14 mouse cellular contexts compared by ENCODE assay signal in genomic region chr14:25174402-25174801, GRCm38 (mm10).
DNase-seq lines count a peak whose midpoint lies in the region; ATAC-seq and TF ChIP-seq lines count a peak whose summit lies in the region.
"Had no signal": no experiment of that assay in that cellular context is flagged by ENCODE, and none has a peak within 500 bp of the region (broad histone marks: within the 10 kb centered on the region; RNA-seq: fewer than 3 reads in every experiment).

No protein-coding gene starts in this region.

- no peak for TF ChIP-seq CTCF in gastrocnemius, adult 2 months (IDR thresholded peaks at IDR 0.05)

- 0 out of 2 replicates have a peak, but pooled peaks cover 3% of the 10 kb centered on the region for H3K27me3 ChIP-seq in limb, embryonic 12.5 days
- no peaks in the 10 kb centered on the region for H3K27me3 ChIP-seq in midbrain, embryonic 11.5 days (ENCODE audit: control insufficient read depth, insufficient read depth, low read length)
- H3K27me3 ChIP-seq: neural tube, embryonic 12.5 days had no signal

- H3K36me3 ChIP-seq in limb, embryonic 12.5 days = no peaks in the 10 kb centered on the region
- no peaks in the 10 kb centered on the region for H3K36me3 ChIP-seq in midbrain, embryonic 11.5 days (ENCODE audit: control insufficient read depth, insufficient read depth, low read length)
- H3K36me3 ChIP-seq: neural tube, embryonic 12.5 days had no signal

- peak; percentile 86 for ATAC-seq in limb, embryonic 12.5 days (ENCODE audit: insufficient number of reproducible peaks, insufficient read depth, low FRiP score, low TSS enrichment, low read depth)
- no peak for ATAC-seq in granulocyte monocyte progenitor cell, adult 5-6 weeks (replicated peaks; ENCODE audit: poor library complexity, severe bottlenecking)
- no peak for ATAC-seq in midbrain, embryonic 11.5 days (ENCODE audit: low FRiP score)
- ATAC-seq: forebrain, postnatal 0 days; liver, postnatal 0 days had no signal

- 28% methylated on average over 2 of the region's 2 CpGs for WGBS in limb, embryonic 12.5 days
- 43% methylated on average over 2 of the region's 2 CpGs for WGBS in midbrain, embryonic 11.5 days

- no peaks in the 10 kb centered on the region for H3K9me3 ChIP-seq in limb, embryonic 12.5 days
- no peaks in the 10 kb centered on the region for H3K9me3 ChIP-seq in midbrain, embryonic 11.5 days (ENCODE audit: control insufficient read depth, low read length)
- H3K9me3 ChIP-seq: neural tube, embryonic 12.5 days had no signal

- peaks cover 35% of the 10 kb centered on the region for H3K4me1 ChIP-seq in limb, embryonic 12.5 days (replicated peaks)
- H3K4me1 ChIP-seq in midbrain, embryonic 11.5 days (ENCODE audit: control insufficient read depth, insufficient read depth, low read length) = no peaks in the 10 kb centered on the region
- H3K4me1 ChIP-seq: neural tube, embryonic 12.5 days had no signal

- peak overlapping the region; percentile 49 for H3K27ac ChIP-seq in gastrocnemius, adult 2 months
- peak overlapping the region; percentile 69 for H3K27ac ChIP-seq in limb, embryonic 12.5 days
- H3K27ac ChIP-seq in midbrain, embryonic 11.5 days (ENCODE audit: low read depth, low read length) = no peak overlapping the region
- H3K27ac ChIP-seq: neural tube, embryonic 12.5 days had no signal

- intact Hi-C loops in gastrocnemius, adult 2 months (cut with DNase I) = no loop called here

- no peak overlapping the region for H3K4me2 ChIP-seq in limb, embryonic 12.5 days
- H3K4me2 ChIP-seq in midbrain, embryonic 11.5 days = no peak overlapping the region
- H3K4me2 ChIP-seq: neural tube, embryonic 12.5 days had no signal

- H3K4me3 ChIP-seq in gastrocnemius, adult 2 months = no peak overlapping the region
- H3K4me3 ChIP-seq in limb, embryonic 12.5 days (replicated peaks) = no peak overlapping the region
- no peak overlapping the region for H3K4me3 ChIP-seq in midbrain, embryonic 11.5 days (ENCODE audit: low read depth, low read length)
- H3K4me3 ChIP-seq: neural tube, embryonic 12.5 days had no signal

- DNase-seq in gastrocnemius, adult 2 months = no peak
- DNase-seq in gastrocnemius, postnatal 10 days = no peak
- peak; percentile 18 for DNase-seq in MN1 (ENCODE audit: low spot score)
- peak; percentile 36 for DNase-seq in gonadal fat pad, adult 2 months (ENCODE audit: low read depth)
- no peak for DNase-seq in midbrain, embryonic 11.5 days (ENCODE audit: low spot score, missing footprints)
- no peak for DNase-seq in yolk sac, embryonic 10.5 days (ENCODE audit: low spot score)
- DNase-seq: adrenal gland, adult 2 months; forebrain, postnatal 0 days; kidney, postnatal 14 days; liver, postnatal 0 days; right cerebral cortex, adult 18-20 months had no signal

- no peak overlapping the region for H3K9ac ChIP-seq in limb, embryonic 12.5 days (replicated peaks)
- no peak overlapping the region for H3K9ac ChIP-seq in midbrain, embryonic 11.5 days (ENCODE audit: low read length)
- H3K9ac ChIP-seq: forebrain, postnatal 0 days; liver, postnatal 0 days; neural tube, embryonic 12.5 days had no signal

Comparison
In these comparisons a context has a peak if more than half of its experiments do, and no peak if none do; other contexts are left out.
1. DNase-seq: peak in MN1 (single experiment) and gonadal fat pad, adult 2 months (single experiment); none in gastrocnemius, adult 2 months (single experiment), gastrocnemius, postnatal 10 days (single experiment), midbrain, embryonic 11.5 days (single experiment) and yolk sac, embryonic 10.5 days (single experiment).